Mouse (Mus musculus) heart, embryonic 16.5 days (tissue): ENCODE measurements at regions not wholly inside any gene's neighbourhood (a gene's known extent, or its start where the extent isn't known, plus 50 kb on each side); places are given as distances from the start of the nearest gene placed in this dataset.
A peak's percentile ranks its signal among the peaks of the same experiment; 100 is the strongest.

ENCODE experiments used
- ATAC-seq: fragments of 200-750 bp; cut with Nextera tagmentation; replicated peaks from 2 replicates; pipeline ENCODE4 v1.8.0; 2017; ENCODE audit warnings: moderate number of reproducible peaks; ENCODE audit not compliant: insufficient read depth, low FRiP score; ENCODE audit errors: extremely low read depth
- H3K27ac ChIP-seq: fragments of 300-500 bp; sonication (generic); 2 replicates; pipeline ENCODE4 v1.5.1; 2014; ENCODE audit warnings: mild to moderate bottlenecking, low read length, control low read depth, moderate library complexity
- H3K27me3 ChIP-seq: fragments of 300-500 bp; sonication (generic); 2 replicates; pipeline ENCODE4 v1.6.1; 2014; ENCODE audit warnings: low read length, mixed read lengths; ENCODE audit not compliant: control insufficient read depth, insufficient read depth
- H3K36me3 ChIP-seq: fragments of 300-500 bp; sonication (generic); 2 replicates; pipeline ENCODE4 v1.6.1; 2014; ENCODE audit not compliant: control insufficient read depth, insufficient read depth
- H3K4me1 ChIP-seq: fragments of 300-500 bp; sonication (generic); 2 replicates; pipeline ENCODE4 v1.6.1; 2014; ENCODE audit warnings: low read length, mixed read lengths; ENCODE audit not compliant: control insufficient read depth, insufficient read depth
- H3K4me2 ChIP-seq: fragments of 300-500 bp; sonication (generic); 2 replicates; pipeline ENCODE4 v1.6.1; 2014; ENCODE audit warnings: low read depth, mild to moderate bottlenecking, control low read depth, low read length
- H3K4me3 ChIP-seq: fragments of 300-500 bp; sonication (generic); 2 replicates; pipeline ENCODE4 v1.5.1; 2014; ENCODE audit warnings: mild to moderate bottlenecking, control low read depth, low read length
- H3K9ac ChIP-seq: fragments of 300-500 bp; sonication (generic); 2 replicates; pipeline ENCODE4 v1.6.1; 2014; ENCODE audit warnings: low read length, control low read depth
- H3K9me3 ChIP-seq: fragments of 300-500 bp; sonication (generic); replicated peaks from 2 replicates; pipeline ENCODE4 v1.6.1; 2016; ENCODE audit warnings: low read length; ENCODE audit not compliant: control insufficient read depth
- WGBS: fragments of 180-500 bp; shearing (Covaris S2); extraction: QIAGEN DNeasy Blood & Tissue Kit; methylation state at CpG from one replicate; pipeline ENCODE4 v1.1.7; 2014; 5-methylcytosine and 5-hydroxymethylcytosine counted together

DNA sequence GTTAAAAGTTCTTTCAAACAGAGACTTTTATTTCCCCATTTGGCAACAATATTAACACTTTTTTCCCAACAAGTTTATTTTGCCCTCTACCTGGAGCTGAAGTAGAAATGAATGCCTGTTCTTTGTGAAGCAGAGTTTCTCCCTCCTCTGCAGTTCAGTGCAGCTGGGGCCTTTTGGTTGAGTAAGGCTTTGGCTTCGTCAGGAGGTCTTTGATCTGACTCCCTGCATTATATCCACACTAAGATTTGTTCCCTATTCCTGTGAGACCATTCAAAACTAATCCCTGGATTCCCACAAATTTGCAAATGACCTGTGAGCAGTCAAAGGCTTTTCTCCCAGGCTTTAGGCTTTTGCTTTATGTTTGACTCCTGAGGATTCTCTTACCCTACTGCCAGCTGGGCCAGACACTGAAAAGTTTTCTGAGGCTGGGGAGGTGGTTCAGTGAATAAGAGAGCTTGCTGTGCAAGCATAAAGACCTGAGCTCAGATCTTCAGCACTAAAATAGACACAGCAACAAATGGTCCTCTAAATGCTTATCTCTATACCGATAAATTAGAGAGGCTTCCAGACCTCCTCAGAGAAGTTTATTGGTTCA, 323.5 kb upstream of the 2610301B20Rik start:
- no peaks in the 10 kb centered on the region for H3K36me3 ChIP-seq
- peaks cover 9% of the 10 kb centered on the region for H3K4me1 ChIP-seq
- no peak overlapping the region for H3K4me3 ChIP-seq
- H3K4me2 ChIP-seq: no peak overlapping the region
- WGBS: 25% methylated on average over 2 of the region's 2 CpGs
- ATAC-seq: no peak
- H3K27me3 ChIP-seq: no peaks in the 10 kb centered on the region
- no peaks in the 10 kb centered on the region for H3K9me3 ChIP-seq
- H3K9ac ChIP-seq: no peak overlapping the region
- no peak overlapping the region for H3K27ac ChIP-seq

DNA sequence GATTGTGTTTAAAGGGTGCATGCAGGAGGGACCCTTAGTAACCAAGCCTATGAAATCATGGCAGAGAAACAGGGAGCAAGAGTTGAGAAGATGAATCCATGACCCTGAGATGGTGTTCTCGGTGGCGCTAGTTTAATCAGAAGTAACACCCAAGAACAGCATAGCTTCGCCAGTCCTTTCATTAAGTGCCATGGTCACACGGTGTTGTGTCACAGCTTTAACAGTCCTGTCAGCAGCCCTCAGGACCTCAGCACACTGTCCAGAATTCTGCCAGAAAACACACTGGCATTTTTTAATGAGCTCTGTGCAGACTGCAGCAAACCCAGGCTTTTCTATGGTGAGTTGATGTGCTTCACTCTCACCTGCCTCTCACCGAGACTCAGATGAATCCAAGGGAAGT, 320.6 kb upstream of the 2610301B20Rik start:
- ATAC-seq: peak; percentile 75
- Histone ChIP-seq H3K9me3 (no peaks in the 10 kb centered on the region), H3K4me3 (no peak overlapping the region), H3K27me3 (no peaks in the 10 kb centered on the region), H3K4me2 (no peak overlapping the region), H3K9ac (no peak overlapping the region), H3K36me3 (no peaks in the 10 kb centered on the region), H3K27ac (no peak overlapping the region), H3K4me1 (peaks cover 9% of the 10 kb centered on the region)
- WGBS: 40% methylated on average over 5 of the region's 5 CpGs

DNA sequence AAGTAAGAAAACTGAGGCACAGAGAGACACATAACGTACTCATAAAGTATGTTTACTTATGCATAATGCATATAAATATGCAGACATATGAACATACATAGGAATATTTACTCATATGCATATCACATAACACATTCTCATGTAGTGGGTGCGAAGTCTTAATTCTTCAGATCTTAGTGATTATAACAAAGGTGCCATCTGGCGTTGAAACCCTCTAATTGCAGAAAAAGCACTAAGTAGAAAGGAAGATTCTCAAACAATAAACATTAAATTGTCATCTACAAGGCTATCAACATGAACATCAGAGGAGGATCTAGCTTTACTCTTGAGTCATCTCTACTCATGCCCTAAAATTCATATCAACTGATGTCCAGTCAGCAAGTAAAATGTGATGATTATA, 314.2 kb upstream of the 2610301B20Rik start:
- no peak overlapping the region for H3K4me3 ChIP-seq
- H3K9ac ChIP-seq: no peak overlapping the region
- no peaks in the 10 kb centered on the region for H3K27me3 ChIP-seq
- 83% methylated on average over 3 of the region's 3 CpGs for WGBS
- no peaks in the 10 kb centered on the region for H3K36me3 ChIP-seq
- no peaks in the 10 kb centered on the region for H3K4me1 ChIP-seq
- no peak overlapping the region for H3K4me2 ChIP-seq
- no peak for ATAC-seq
- H3K27ac ChIP-seq: no peak overlapping the region
- H3K9me3 ChIP-seq: no peaks in the 10 kb centered on the region

DNA sequence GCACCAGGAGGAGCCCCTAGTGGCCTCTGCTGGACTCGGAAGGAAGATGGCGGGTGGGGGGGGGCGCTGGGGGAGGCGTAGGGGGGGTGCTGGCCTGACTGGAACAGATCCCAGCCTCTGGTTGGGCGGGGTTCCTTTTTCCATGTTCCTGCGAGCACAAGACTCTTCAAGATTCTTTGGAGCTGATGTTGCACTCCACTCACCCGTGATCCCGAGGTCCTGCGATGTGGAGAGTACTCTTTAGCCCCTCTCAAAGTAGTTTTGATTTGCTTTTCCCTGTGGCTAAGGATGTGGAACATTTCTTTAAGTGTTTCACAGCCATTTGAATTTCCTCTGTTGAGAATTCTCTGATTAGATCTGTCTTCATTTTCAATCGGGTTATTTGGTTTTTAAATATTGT, 269.8 kb upstream of the 2610301B20Rik start:
- no peaks in the 10 kb centered on the region for H3K36me3 ChIP-seq
- no peak overlapping the region for H3K4me3 ChIP-seq
- H3K4me1 ChIP-seq: no peaks in the 10 kb centered on the region
- H3K9me3 ChIP-seq: no peaks in the 10 kb centered on the region
- H3K27ac ChIP-seq: no peak overlapping the region
- H3K9ac ChIP-seq: no peak overlapping the region
- 62% methylated on average over 10 of the region's 10 CpGs for WGBS
- H3K4me2 ChIP-seq: no peak overlapping the region
- no peaks in the 10 kb centered on the region for H3K27me3 ChIP-seq
- no peak for ATAC-seq

DNA sequence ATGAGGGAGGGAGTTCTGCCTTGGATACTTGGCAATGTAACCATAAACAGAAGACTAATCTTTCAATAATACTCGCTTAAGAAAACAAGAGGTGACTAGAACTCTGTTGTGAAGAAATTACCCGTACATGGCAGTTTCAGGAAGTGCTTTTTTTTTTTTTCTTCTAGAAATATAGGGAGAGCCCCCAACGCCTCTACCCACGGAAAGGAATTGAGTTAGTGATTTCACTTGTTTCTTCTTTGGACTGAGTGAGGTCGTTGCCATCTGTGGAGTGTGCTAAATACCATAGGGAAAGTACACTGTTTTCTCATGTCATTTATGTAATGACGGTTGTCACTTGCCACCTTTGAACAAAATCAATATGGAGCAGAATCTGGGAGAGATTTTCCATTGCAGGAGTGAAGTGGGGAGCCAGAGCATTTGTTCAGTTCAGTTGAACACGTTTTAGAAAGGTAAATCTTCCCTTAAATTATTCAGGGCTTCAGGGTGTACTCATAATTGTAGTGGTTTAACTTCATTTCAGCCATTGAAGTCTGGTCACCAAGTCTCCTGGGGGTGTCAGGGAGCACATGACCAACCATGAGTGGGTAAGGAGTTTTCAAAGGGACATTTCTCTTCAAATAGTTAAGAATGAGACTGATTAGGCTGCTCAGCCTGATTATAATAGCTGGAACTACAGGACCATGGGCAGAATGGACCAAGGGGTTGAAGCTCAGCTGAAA, 266.3 kb upstream of the 2610301B20Rik start:
- Histone ChIP-seq H3K27me3 (no peaks in the 10 kb centered on the region), H3K9ac (no peak overlapping the region), H3K27ac (no peak overlapping the region), H3K4me2 (no peak overlapping the region), H3K9me3 (no peaks in the 10 kb centered on the region), H3K4me1 (no peaks in the 10 kb centered on the region), H3K4me3 (no peak overlapping the region), H3K36me3 (no peaks in the 10 kb centered on the region)
- ATAC-seq: no peak
- 66% methylated on average over 7 of the region's 7 CpGs for WGBS

DNA sequence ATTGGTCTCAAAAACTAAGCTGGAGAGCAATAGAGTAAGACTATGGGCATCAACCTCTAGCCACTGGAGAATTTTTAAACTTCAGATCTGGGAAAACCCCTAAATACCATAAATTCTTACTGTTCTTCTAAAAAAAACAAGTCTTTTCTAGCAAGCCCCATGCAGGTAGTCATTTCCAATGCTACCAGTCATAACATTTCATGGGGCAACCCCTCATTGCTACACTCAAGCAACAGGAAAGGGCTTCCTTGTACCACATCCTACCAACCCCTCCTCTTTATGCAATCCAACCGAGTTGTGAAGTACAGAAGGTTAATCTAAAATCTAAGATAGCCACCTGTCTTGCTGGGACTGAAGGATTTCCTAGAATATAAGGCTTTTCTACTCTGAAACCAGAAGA, 263.5 kb upstream of the 2610301B20Rik start:
- no peak for ATAC-seq

More for the DNA sequence above, 263.5 kb upstream of the 2610301B20Rik start:
- no peak overlapping the region for H3K27ac ChIP-seq
- WGBS: 21% methylated on average over 1 of the region's 1 CpGs
- no peaks in the 10 kb centered on the region for H3K27me3 ChIP-seq
- no peak overlapping the region for H3K4me2 ChIP-seq
- H3K36me3 ChIP-seq: no peaks in the 10 kb centered on the region
- no peaks in the 10 kb centered on the region for H3K9me3 ChIP-seq
- no peak overlapping the region for H3K4me3 ChIP-seq
- no peaks in the 10 kb centered on the region for H3K4me1 ChIP-seq
- no peak overlapping the region for H3K9ac ChIP-seq
